30 mouse cellular contexts compared by ENCODE assay signal in genomic region chr16:37997771-37998170, GRCm38 (mm10).
DNase-seq lines count a peak whose midpoint lies in the region; ATAC-seq and TF ChIP-seq lines count a peak whose summit lies in the region.
"Had no signal": no experiment of that assay in that cellular context is flagged by ENCODE, and none has a peak within 500 bp of the region (broad histone marks: within the 10 kb centered on the region; RNA-seq: fewer than 3 reads in every experiment).

No protein-coding gene starts in this region.

- no peak for TF ChIP-seq CTCF in liver, postnatal 0 days (IDR thresholded peaks at IDR 0.05; ENCODE audit: low read depth)

- no peaks in the 10 kb centered on the region for H3K27me3 ChIP-seq in forebrain, embryonic 12.5 days
- no peaks in the 10 kb centered on the region for H3K27me3 ChIP-seq in forebrain, embryonic 16.5 days (replicated peaks; ENCODE audit: control insufficient read depth, insufficient read depth, low read length)
- no peaks in the 10 kb centered on the region for H3K27me3 ChIP-seq in liver, postnatal 0 days (ENCODE audit: insufficient read depth, low read length)
- no peaks in the 10 kb centered on the region for H3K27me3 ChIP-seq in liver, embryonic 11.5 days (replicated peaks; ENCODE audit: control insufficient read depth, insufficient read depth, low read length)
- no peaks in the 10 kb centered on the region for H3K27me3 ChIP-seq in hindbrain, embryonic 16.5 days (replicated peaks; ENCODE audit: control insufficient read depth, insufficient read depth, low read length)
- H3K27me3 ChIP-seq: embryonic facial prominence, embryonic 15.5 days; heart, embryonic 15.5 days; hindbrain, embryonic 13.5 days; kidney, embryonic 15.5 days; limb, embryonic 15.5 days; midbrain, embryonic 12.5 days; neural tube, embryonic 13.5 days had no signal

- ATAC-seq in forebrain, embryonic 12.5 days (ENCODE audit: low FRiP score): no peak
- ATAC-seq in forebrain, embryonic 16.5 days: no peak
- ATAC-seq in liver, postnatal 0 days: no peak
- ATAC-seq in liver, embryonic 11.5 days (replicated peaks; ENCODE audit: low FRiP score): no peak
- no peak for ATAC-seq in hindbrain, embryonic 16.5 days
- no peak for ATAC-seq in erythroblast, adult 5-6 weeks (replicated peaks; ENCODE audit: low FRiP score, poor library complexity, severe bottlenecking)
- ATAC-seq: forebrain, postnatal 0 days had no signal

- H3K36me3 ChIP-seq in forebrain, embryonic 12.5 days (replicated peaks): no peaks in the 10 kb centered on the region
- H3K36me3 ChIP-seq in forebrain, embryonic 16.5 days (ENCODE audit: control insufficient read depth, insufficient read depth): no peaks in the 10 kb centered on the region
- H3K36me3 ChIP-seq in liver, postnatal 0 days (replicated peaks; ENCODE audit: insufficient read depth, low read length): no peaks in the 10 kb centered on the region
- H3K36me3 ChIP-seq in liver, embryonic 11.5 days (ENCODE audit: control insufficient read depth, insufficient read depth, low read length): no peaks in the 10 kb centered on the region
- no peaks in the 10 kb centered on the region for H3K36me3 ChIP-seq in hindbrain, embryonic 16.5 days (ENCODE audit: control insufficient read depth, insufficient read depth, low read length)
- H3K36me3 ChIP-seq: embryonic facial prominence, embryonic 10.5 days; embryonic facial prominence, embryonic 15.5 days; G1E; heart, embryonic 15.5 days; hindbrain, embryonic 13.5 days; kidney, embryonic 15.5 days; limb, embryonic 15.5 days; midbrain, embryonic 12.5 days had no signal

- H3K27ac ChIP-seq in forebrain, embryonic 12.5 days: 0 out of 2 replicates have a peak overlapping the region, but pooled peaks have one; percentile 14
- no peak overlapping the region for H3K27ac ChIP-seq in forebrain, embryonic 16.5 days (ENCODE audit: low read length)
- no peak overlapping the region for H3K27ac ChIP-seq in liver, postnatal 0 days (ENCODE audit: low read depth)
- no peak overlapping the region for H3K27ac ChIP-seq in liver, embryonic 11.5 days (ENCODE audit: low read depth, low read length)
- H3K27ac ChIP-seq in hindbrain, embryonic 16.5 days (ENCODE audit: low read depth, low read length): no peak overlapping the region
- H3K27ac ChIP-seq: embryonic facial prominence, embryonic 10.5 days; embryonic facial prominence, embryonic 15.5 days; heart, embryonic 15.5 days; hindbrain, embryonic 13.5 days; kidney, embryonic 15.5 days; limb, embryonic 15.5 days; liver, embryonic 14.5 days; midbrain, embryonic 12.5 days; neural tube, embryonic 13.5 days had no signal

- H3K9ac ChIP-seq in forebrain, embryonic 12.5 days: no peak overlapping the region
- H3K9ac ChIP-seq in forebrain, embryonic 16.5 days (replicated peaks; ENCODE audit: low read depth, low read length): no peak overlapping the region
- no peak overlapping the region for H3K9ac ChIP-seq in liver, postnatal 0 days (replicated peaks)
- H3K9ac ChIP-seq in liver, embryonic 11.5 days (ENCODE audit: low read depth, low read length): no peak overlapping the region
- H3K9ac ChIP-seq in hindbrain, embryonic 16.5 days (ENCODE audit: low read depth, low read length): no peak overlapping the region
- H3K9ac ChIP-seq: embryonic facial prominence, embryonic 15.5 days; forebrain, postnatal 0 days; heart, embryonic 15.5 days; hindbrain, embryonic 13.5 days; kidney, embryonic 15.5 days; limb, embryonic 15.5 days; liver, embryonic 14.5 days; midbrain, embryonic 12.5 days; neural tube, embryonic 13.5 days had no signal

- H3K9me3 ChIP-seq in forebrain, embryonic 12.5 days: no peaks in the 10 kb centered on the region
- H3K9me3 ChIP-seq in forebrain, embryonic 16.5 days (ENCODE audit: control insufficient read depth, low read length): no peaks in the 10 kb centered on the region
- H3K9me3 ChIP-seq in liver, postnatal 0 days (ENCODE audit: low read length): no peaks in the 10 kb centered on the region
- no peaks in the 10 kb centered on the region for H3K9me3 ChIP-seq in liver, embryonic 11.5 days (ENCODE audit: control insufficient read depth, low read length)
- H3K9me3 ChIP-seq in hindbrain, embryonic 16.5 days (ENCODE audit: control insufficient read depth, low read length): no peaks in the 10 kb centered on the region
- H3K9me3 ChIP-seq: embryonic facial prominence, embryonic 10.5 days; embryonic facial prominence, embryonic 15.5 days; G1E; heart, embryonic 15.5 days; hindbrain, embryonic 13.5 days; kidney, embryonic 15.5 days; limb, embryonic 15.5 days; megakaryocyte, embryonic 14.5 days; midbrain, embryonic 12.5 days; neural tube, embryonic 13.5 days had no signal

- H3K4me2 ChIP-seq in forebrain, embryonic 12.5 days: no peak overlapping the region
- H3K4me2 ChIP-seq in forebrain, embryonic 16.5 days (ENCODE audit: low read length): no peak overlapping the region
- H3K4me2 ChIP-seq in liver, postnatal 0 days (ENCODE audit: low read depth, low read length): no peak overlapping the region
- H3K4me2 ChIP-seq in liver, embryonic 11.5 days: no peak overlapping the region
- no peak overlapping the region for H3K4me2 ChIP-seq in hindbrain, embryonic 16.5 days (ENCODE audit: low read length)
- H3K4me2 ChIP-seq: embryonic facial prominence, embryonic 15.5 days; heart, embryonic 15.5 days; hindbrain, embryonic 13.5 days; kidney, embryonic 15.5 days; limb, embryonic 15.5 days; midbrain, embryonic 12.5 days; neural tube, embryonic 13.5 days had no signal

- H3K4me1 ChIP-seq in forebrain, embryonic 12.5 days: peaks cover 42% of the 10 kb centered on the region
- peaks cover 8% of the 10 kb centered on the region for H3K4me1 ChIP-seq in forebrain, embryonic 16.5 days (replicated peaks; ENCODE audit: control insufficient read depth, insufficient read depth, low read length)
- H3K4me1 ChIP-seq in liver, postnatal 0 days (ENCODE audit: insufficient read depth): 0 out of 2 replicates have a peak, but pooled peaks cover 2% of the 10 kb centered on the region
- H3K4me1 ChIP-seq in liver, embryonic 11.5 days (replicated peaks; ENCODE audit: control insufficient read depth, insufficient read depth, low read length): peaks cover 3% of the 10 kb centered on the region; the same call in 1 of the 2 replicates
- H3K4me1 ChIP-seq in hindbrain, embryonic 16.5 days (ENCODE audit: control insufficient read depth, insufficient read depth, low read depth, low read length): no peaks in the 10 kb centered on the region

- TF ChIP-seq EP300 in liver, postnatal 0 days (IDR thresholded peaks at IDR 0.05; ENCODE audit: low read depth): no peak

- WGBS in forebrain, embryonic 12.5 days: 83% methylated on average over 4 of the region's 4 CpGs
- WGBS in forebrain, embryonic 16.5 days: 75% methylated on average over 4 of the region's 4 CpGs
- 57% methylated on average over 4 of the region's 4 CpGs for WGBS in liver, postnatal 0 days (ENCODE audit: insufficient replicate concordance)
- 71% methylated on average over 4 of the region's 4 CpGs for WGBS in liver, embryonic 11.5 days
- 71% methylated on average over 4 of the region's 4 CpGs for WGBS in hindbrain, embryonic 16.5 days

- no peak overlapping the region for H3K4me3 ChIP-seq in forebrain, embryonic 12.5 days (replicated peaks)
- no peak overlapping the region for H3K4me3 ChIP-seq in forebrain, embryonic 16.5 days (replicated peaks; ENCODE audit: low read length)
- H3K4me3 ChIP-seq in liver, postnatal 0 days (ENCODE audit: low read depth, low read length): no peak overlapping the region
- H3K4me3 ChIP-seq in liver, embryonic 11.5 days (ENCODE audit: low read depth, low read length): no peak overlapping the region
- H3K4me3 ChIP-seq in hindbrain, embryonic 16.5 days (ENCODE audit: low read length): no peak overlapping the region
- H3K4me3 ChIP-seq: embryonic facial prominence, embryonic 10.5 days; embryonic facial prominence, embryonic 15.5 days; heart, embryonic 15.5 days; hindbrain, embryonic 13.5 days; kidney, embryonic 15.5 days; limb, embryonic 15.5 days; megakaryocyte, embryonic 14.5 days; midbrain, embryonic 12.5 days; myocyte; neural tube, embryonic 13.5 days had no signal

- peak; percentile 6 for DNase-seq in liver, postnatal 0 days
- no peak for DNase-seq in liver, embryonic 11.5 days (ENCODE audit: low spot score)
- DNase-seq in lung, adult 18-20 months: peak; percentile 82 to 87
- DNase-seq in lung, postnatal 14 days: peak; percentile 39
- DNase-seq: adrenal gland, adult 8-10 months; cerebellum, adult 8-10 months; cerebellum, postnatal 25 days; forebrain, postnatal 0 days; heart, postnatal 4 days; kidney, adult 18-20 months; kidney, postnatal 36 days; right cerebral cortex, postnatal 25 days; spleen, adult 18-20 months; thymus, postnatal 4 days had no signal
